Mouse (Mus musculus): ENCODE measurements around the gene Tph1.

- TF ChIP-seq CTCF (IDR thresholded peaks at IDR 0.05; ENCODE audit: low read depth, low read length) (no peak), POLR2A (IDR thresholded peaks at IDR 0.05; ENCODE audit: extremely low read depth, insufficient read depth, low read length) (no peak)
These were observed 69.3 kb downstream of the Tph1 start for GRCm38 (mm10) chr7:46603051-46603450.
